Mouse (Mus musculus) erythroblast, embryonic 14.5 days (primary cell): ENCODE data around the gene Pnkp.

Source experiments
- GATA1 ChIP-seq: IDR thresholded peaks from 2 replicates; pipeline ENCODE4 v1.6.1; 2012; ENCODE audit warnings: low read length, inconsistent platforms, mixed read lengths
- TAL1 ChIP-seq: IDR thresholded peaks from 3 replicates; pipeline ENCODE4 v1.6.1; 2012; ENCODE audit warnings: low read length, inconsistent platforms, mixed read lengths

GRCm38 (mm10) chr7:44823409-44823808 is 33.5 kb upstream of the Pnkp start:
- no peak for TF ChIP-seq GATA1
- no peak for TF ChIP-seq TAL1
